Mouse (Mus musculus) stomach, postnatal 0 days (tissue): ENCODE data around the gene Krtap16-1. TPM values are rescaled to one million over a fixed set of nuclear protein-coding genes. Genes with fewer than 3 reads are reported as not detected.
A peak's percentile ranks its signal among the peaks of the same experiment; 100 is the strongest.

Experiments used
- ATAC-seq: fragments of 200-750 bp; cut with Nextera tagmentation; 2 replicates; pipeline ENCODE4 v1.8.0; 2017; ENCODE audit not compliant: low FRiP score, low TSS enrichment
- DNase-seq: peaks from one replicate; pipeline ENCODE4 v3.0.0-alpha.2; 2016; ENCODE audit warnings: low spot score
- H3K27ac ChIP-seq: fragments of 300-500 bp; sonication (generic); replicated peaks from 2 replicates; pipeline ENCODE4 v1.5.1; 2014; ENCODE audit warnings: mild to moderate bottlenecking, control low read depth
- H3K27me3 ChIP-seq: fragments of 300-500 bp; sonication (generic); 2 replicates; pipeline ENCODE4 v1.6.1; 2014; ENCODE audit warnings: low read length; ENCODE audit not compliant: control insufficient read depth, insufficient read depth
- H3K36me3 ChIP-seq: fragments of 300-500 bp; sonication (generic); 2 replicates; pipeline ENCODE4 v1.6.1; 2014; ENCODE audit warnings: low read length, mixed read lengths; ENCODE audit not compliant: control insufficient read depth, insufficient read depth
- H3K4me1 ChIP-seq: fragments of 300-500 bp; sonication (generic); replicated peaks from 2 replicates; pipeline ENCODE4 v1.6.1; 2014; ENCODE audit warnings: antibody characterized with exemption; ENCODE audit not compliant: control insufficient read depth, insufficient read depth
- H3K4me2 ChIP-seq: fragments of 300-500 bp; sonication (generic); replicated peaks from 2 replicates; pipeline ENCODE4 v1.6.1; 2014; ENCODE audit warnings: low read depth, mild to moderate bottlenecking, control low read depth, moderate library complexity
- H3K4me3 ChIP-seq: fragments of 300-500 bp; sonication (generic); 2 replicates; pipeline ENCODE4 v1.5.1; 2014; ENCODE audit warnings: low read depth, low read length, control low read depth
- H3K9ac ChIP-seq: fragments of 300-500 bp; sonication (generic); 2 replicates; pipeline ENCODE4 v1.6.1; 2014; ENCODE audit warnings: mild to moderate bottlenecking, low read length, control low read depth, mixed read lengths
- H3K9me3 ChIP-seq: fragments of 300-500 bp; sonication (generic); 2 replicates; pipeline ENCODE4 v1.6.1; 2016; ENCODE audit warnings: low read length; ENCODE audit not compliant: control insufficient read depth
- CTCF ChIP-seq: IDR thresholded peaks from 2 replicates; pipeline ENCODE4 v1.5.1; 2016; ENCODE audit warnings: antibody characterized with exemption, low read depth, mild to moderate bottlenecking, moderate library complexity
- EP300 ChIP-seq: optimal IDR thresholded peaks from 2 replicates; pipeline ENCODE3; 2016; ENCODE audit warnings: antibody characterized with exemption
- WGBS: fragments of 180-500 bp; shearing (Covaris S2); extraction: QIAGEN DNeasy Blood & Tissue Kit; methylation state at CpG from one replicate; pipeline ENCODE4 v1.1.7; 2014; 5-methylcytosine and 5-hydroxymethylcytosine counted together
- polyA plus RNA-seq: library from polyadenylated mRNA; unstranded; fragments of >200 nt; fragmentation: Nextera tagmentation; extraction: Ambion mirVana; gene quantifications from 2 replicates; pipeline ENCODE4 v1.2.1, GENCODE M21; 2015

The Krtap16-1 gene
- polyA plus RNA-seq = 0.10 TPM in 1 of 2 replicates, not detected in the other

GRCm38 (mm10) chr11:99986180-99986647 lies at the start of gene Krtap16-1:
Gene Krtap16-1, minus strand, starts transcription at chr11:99986597.
- Histone ChIP-seq H3K9ac (no peak within 1 kb of the TSS), H3K4me3 (no peak within 1 kb of the TSS), H3K9me3 (no peaks in the 10 kb centered on the region), H3K27me3 (no peaks in the 10 kb centered on the region), H3K4me2 (no peak within 1 kb of the TSS), H3K4me1 (no peaks in the 10 kb centered on the region), H3K27ac (no peak within 1 kb of the TSS), H3K36me3 (no peaks in the 10 kb centered on the region)
- DNase-seq (no peak), ATAC-seq (no peak)
- no peak for TF ChIP-seq EP300
- no peak for TF ChIP-seq CTCF
- WGBS = 65% methylated on average over 8 of the region's 8 CpGs

- DNase-seq (no peak), ATAC-seq (no peak)
- Histone ChIP-seq H3K4me2 (no peak within 1 kb of the TSS), H3K9ac (no peak within 1 kb of the TSS), H3K36me3 (no peaks in the 10 kb centered on the region), H3K4me3 (no peak within 1 kb of the TSS), H3K27me3 (no peaks in the 10 kb centered on the region), H3K9me3 (no peaks in the 10 kb centered on the region), H3K4me1 (no peaks in the 10 kb centered on the region), H3K27ac (no peak within 1 kb of the TSS)
- 90% methylated on average over 6 of the region's 6 CpGs for whole genome bisulfite sequencing
- TF ChIP-seq EP300 (no peak), CTCF (no peak)
These were observed 43.4 kb upstream of the Krtap16-1 start, which contains the start of gene Krt33b for GRCm38 (mm10) chr11:100029768-100030167. Gene Krt33b, minus strand, starts transcription at chr11:100029868.

- 66% methylated on average over 5 of the region's 5 CpGs for WGBS
These were observed 35.0 kb upstream of the Krtap16-1 start for GRCm38 (mm10) chr11:100021438-100021837.

DNA sequence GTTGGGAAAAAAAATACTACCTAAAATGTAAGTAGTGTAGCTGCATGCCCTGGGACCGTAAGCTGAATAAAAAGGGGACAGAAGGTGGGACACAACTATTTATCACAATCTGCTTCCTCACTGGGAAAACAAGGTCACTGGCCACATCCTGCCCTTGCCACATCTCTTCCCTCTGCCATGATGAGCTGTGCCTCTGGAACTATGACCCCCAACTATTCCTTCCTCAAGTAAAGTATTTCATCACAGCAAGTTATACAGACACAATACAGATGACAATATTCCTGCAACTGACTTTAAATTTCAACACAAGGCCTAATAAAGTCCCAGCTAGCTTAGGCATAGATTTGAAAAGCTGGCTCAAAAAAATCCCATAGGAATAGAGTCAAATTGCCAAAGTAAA lies 33.1 kb upstream of the Krtap16-1 start:
- WGBS = 65% methylated on average over 1 of the region's 1 CpGs
- Histone ChIP-seq H3K9me3 (no peaks in the 10 kb centered on the region), H3K4me2 (no peak overlapping the region), H3K9ac (no peak overlapping the region), H3K27ac (no peak overlapping the region), H3K27me3 (no peaks in the 10 kb centered on the region), H3K4me1 (no peaks in the 10 kb centered on the region; the same call in 1 of the 2 replicates), H3K4me3 (no peak overlapping the region), H3K36me3 (no peaks in the 10 kb centered on the region)
- no peak for TF ChIP-seq CTCF
- no peak for TF ChIP-seq EP300
- ATAC-seq (no peak), DNase-seq (no peak)

More at GRCm38 (mm10) chr11:100021438-100021837, 35.0 kb upstream of the Krtap16-1 start:
- no peak for DNase-seq
- TF ChIP-seq CTCF (no peak), EP300 (no peak)
- Histone ChIP-seq H3K4me2 (no peak overlapping the region), H3K4me3 (no peak overlapping the region), H3K27me3 (no peaks in the 10 kb centered on the region), H3K4me1 (no peaks in the 10 kb centered on the region; the same call in 1 of the 2 replicates), H3K9me3 (no peaks in the 10 kb centered on the region), H3K9ac (no peak overlapping the region), H3K27ac (no peak overlapping the region), H3K36me3 (no peaks in the 10 kb centered on the region)
- ATAC-seq = no peak

- no peak for ATAC-seq
- no peaks in the 10 kb centered on the region for H3K36me3 ChIP-seq
- no peaks in the 10 kb centered on the region for H3K27me3 ChIP-seq
- H3K4me1 ChIP-seq = no peaks in the 10 kb centered on the region
- H3K9me3 ChIP-seq = no peaks in the 10 kb centered on the region
- H3K4me3 ChIP-seq = no peak within 1 kb of the TSS
- no peak within 1 kb of the TSS for H3K4me2 ChIP-seq
- no peak within 1 kb of the TSS for H3K27ac ChIP-seq
- no peak for DNase-seq
- 68% methylated on average over 4 of the region's 4 CpGs for WGBS
- no peak for TF ChIP-seq CTCF
- no peak for TF ChIP-seq EP300
- H3K9ac ChIP-seq = no peak within 1 kb of the TSS
These were observed 29.7 kb upstream of the Krtap16-1 start, which contains the start of gene Krt33a for GRCm38 (mm10) chr11:100016112-100016511. Gene Krt33a, minus strand, starts transcription at chr11:100016212.

GRCm38 (mm10) chr11:100013691-100014171 lies 27.3 kb upstream of the Krtap16-1 start:
- DNase-seq = peak; percentile 22
- H3K36me3 ChIP-seq = no peaks in the 10 kb centered on the region
- H3K4me1 ChIP-seq = no peaks in the 10 kb centered on the region
- H3K4me2 ChIP-seq = no peak overlapping the region
- ATAC-seq = 0 out of 2 replicates have a peak, but pooled peaks have one; percentile 26
- whole genome bisulfite sequencing = 37% methylated on average over 4 of the region's 4 CpGs
- TF ChIP-seq CTCF = no peak
- no peak for TF ChIP-seq EP300
- H3K9ac ChIP-seq = no peak overlapping the region
- no peak overlapping the region for H3K27ac ChIP-seq
- H3K4me3 ChIP-seq = no peak overlapping the region
- no peaks in the 10 kb centered on the region for H3K9me3 ChIP-seq
- no peaks in the 10 kb centered on the region for H3K27me3 ChIP-seq
